7 mouse cellular contexts compared by ENCODE assay signal in genomic region chr17:69157809-69158185, GRCm38 (mm10).
A peak's percentile ranks its signal among the peaks of the same experiment; 100 is the strongest.
DNase-seq lines count a peak whose midpoint lies in the region; ATAC-seq and TF ChIP-seq lines count a peak whose summit lies in the region.

No protein-coding gene starts in this region.

- TF ChIP-seq EP300 in liver, postnatal 0 days (IDR thresholded peaks at IDR 0.05; ENCODE audit: low read depth): no peak

- peak overlapping the region; percentile 94 for H3K4me3 ChIP-seq in E14TG2a.4 (replicated peaks; ENCODE audit: low read length)
- peak overlapping the region; percentile 62 for H3K4me3 ChIP-seq in heart, embryonic 16.5 days (ENCODE audit: low read length)
- H3K4me3 ChIP-seq in liver, postnatal 0 days (ENCODE audit: low read depth, low read length): peak overlapping the region; percentile 61

- H3K27ac ChIP-seq in heart, embryonic 16.5 days (ENCODE audit: low read length): peak overlapping the region; percentile 86
- no peak overlapping the region for H3K27ac ChIP-seq in liver, postnatal 0 days (ENCODE audit: low read depth)

- H3K27me3 ChIP-seq in E14TG2a.4 (ENCODE audit: insufficient read depth, low read length): peaks cover 61% of the 10 kb centered on the region
- H3K27me3 ChIP-seq in heart, embryonic 16.5 days (ENCODE audit: control insufficient read depth, insufficient read depth, low read length): no peaks in the 10 kb centered on the region
- H3K27me3 ChIP-seq in liver, postnatal 0 days (ENCODE audit: insufficient read depth, low read length): peaks cover 21% of the 10 kb centered on the region

- peaks cover 9% of the 10 kb centered on the region for H3K4me1 ChIP-seq in E14TG2a.4 (replicated peaks; ENCODE audit: low read depth, low read length)
- H3K4me1 ChIP-seq in heart, embryonic 16.5 days (ENCODE audit: control insufficient read depth, insufficient read depth, low read length): peaks cover 16% of the 10 kb centered on the region; the same call in 1 of the 2 replicates
- no peaks in the 10 kb centered on the region for H3K4me1 ChIP-seq in liver, postnatal 0 days (ENCODE audit: insufficient read depth)

- peak overlapping the region; percentile 74 for H3K4me2 ChIP-seq in heart, embryonic 16.5 days (ENCODE audit: low read depth, low read length)
- peak overlapping the region; percentile 80 for H3K4me2 ChIP-seq in liver, postnatal 0 days (ENCODE audit: low read depth, low read length)

- no peak for TF ChIP-seq CTCF in E14TG2a.4 (conservative IDR thresholded peaks at IDR 0.05; ENCODE audit: low read length)
- TF ChIP-seq CTCF in liver, postnatal 0 days (IDR thresholded peaks at IDR 0.05; ENCODE audit: low read depth): no peak

- H3K36me3 ChIP-seq in E14TG2a.4 (ENCODE audit: insufficient read depth, low read length): no peaks in the 10 kb centered on the region
- no peaks in the 10 kb centered on the region for H3K36me3 ChIP-seq in heart, embryonic 16.5 days (ENCODE audit: control insufficient read depth, insufficient read depth)
- H3K36me3 ChIP-seq in liver, postnatal 0 days (replicated peaks; ENCODE audit: insufficient read depth, low read length): no peaks in the 10 kb centered on the region

- H3K9ac ChIP-seq in heart, embryonic 16.5 days (ENCODE audit: low read length): peak overlapping the region; percentile 88
- no peak overlapping the region for H3K9ac ChIP-seq in liver, postnatal 0 days (replicated peaks)

- peak; percentile 83 for DNase-seq in NIH3T3 (ENCODE audit: low read depth)
- DNase-seq in liver, postnatal 0 days: no peak
- DNase-seq in right cerebral cortex, postnatal 4 days: no peak
- DNase-seq in layer of hippocampus, postnatal 10 days (ENCODE audit: low spot score in 2 of 2): no peak

- no peaks in the 10 kb centered on the region for H3K9me3 ChIP-seq in E14TG2a.4 (ENCODE audit: low read length)
- H3K9me3 ChIP-seq in heart, embryonic 16.5 days (replicated peaks; ENCODE audit: control insufficient read depth, low read length): no peaks in the 10 kb centered on the region
- H3K9me3 ChIP-seq in liver, postnatal 0 days (ENCODE audit: low read length): no peaks in the 10 kb centered on the region

- 0 out of 2 replicates have a peak, but pooled peaks have one; percentile 12 for ATAC-seq in heart, embryonic 16.5 days (replicated peaks; ENCODE audit: extremely low read depth, insufficient read depth, low FRiP score)
- ATAC-seq in liver, postnatal 0 days: no peak
- no peak for ATAC-seq in megakaryocyte, adult 5-6 weeks (ENCODE audit: poor library complexity, severe bottlenecking)

- 6% methylated on average over 11 of the region's 11 CpGs for WGBS in heart, embryonic 16.5 days
- WGBS in liver, postnatal 0 days (ENCODE audit: insufficient replicate concordance): 20% methylated on average over 11 of the region's 11 CpGs
